Mouse (Mus musculus): ENCODE measurements around the gene Pias4. TPM values are rescaled to one million over a fixed set of nuclear protein-coding genes. Genes with fewer than 3 reads are reported as not detected.
"Not testable (repeated sequence)": the region's sequence is repeated elsewhere in the genome, so short reads cannot be mapped to it uniquely, and the experiment has no call there.

The Pias4 gene
- polyA plus RNA-seq, 1 experiment from 2014 or later, result 36.1 TPM

- ATAC-seq (replicated peaks; ENCODE audit: insufficient number of reproducible peaks, low FRiP score, low TSS enrichment, low read depth) (no peak), DNase-seq (ENCODE audit: low spot score) (no peak)
- no peak overlapping the region for H3K27ac ChIP-seq (replicated peaks; ENCODE audit: low read depth, low read length)
- no peak overlapping the region for H3K4me2 ChIP-seq (ENCODE audit: low read depth, low read length)
- no peak overlapping the region for H3K9ac ChIP-seq (replicated peaks; ENCODE audit: low read length)
- H3K36me3 ChIP-seq (replicated peaks; ENCODE audit: control insufficient read depth, insufficient read depth, low read depth, low read length), result peaks cover 40% of the 10 kb centered on the region
- H3K9me3 ChIP-seq (replicated peaks; ENCODE audit: control insufficient read depth, low read length), result no peaks in the 10 kb centered on the region
- H3K27me3 ChIP-seq (ENCODE audit: control insufficient read depth, insufficient read depth, low read length), result no peaks in the 10 kb centered on the region
- H3K4me3 ChIP-seq (ENCODE audit: low read depth, low read length), result no peak overlapping the region
- 93% methylated on average over 32 of the region's 32 CpGs for WGBS
- peaks cover 7% of the 10 kb centered on the region for H3K4me1 ChIP-seq (ENCODE audit: control insufficient read depth, insufficient read depth, low read length)
Observed at GRCm38 (mm10) chr10:81179451-81180342, 12.0 kb upstream of the Pias4 start.

- H3K9ac ChIP-seq (replicated peaks; ENCODE audit: low read length), result no peak overlapping the region; the same call in 1 of the 2 replicates
- no peak overlapping the region for H3K4me3 ChIP-seq (ENCODE audit: low read depth, low read length)
- no peak overlapping the region for H3K4me2 ChIP-seq (ENCODE audit: low read depth, low read length)
- peaks cover 7% of the 10 kb centered on the region for H3K4me1 ChIP-seq (ENCODE audit: control insufficient read depth, insufficient read depth, low read length)
- DNase-seq (ENCODE audit: low spot score) (no peak), ATAC-seq (replicated peaks; ENCODE audit: insufficient number of reproducible peaks, low FRiP score, low TSS enrichment, low read depth) (no peak)
- H3K36me3 ChIP-seq (replicated peaks; ENCODE audit: control insufficient read depth, insufficient read depth, low read depth, low read length), result peaks cover 40% of the 10 kb centered on the region
- 94% methylated on average over 11 of the region's 11 CpGs for WGBS
- no peaks in the 10 kb centered on the region for H3K27me3 ChIP-seq (ENCODE audit: control insufficient read depth, insufficient read depth, low read length)
- no peak overlapping the region for H3K27ac ChIP-seq (replicated peaks; ENCODE audit: low read depth, low read length)
- H3K9me3 ChIP-seq (replicated peaks; ENCODE audit: control insufficient read depth, low read length), result no peaks in the 10 kb centered on the region
Observed at GRCm38 (mm10) chr10:81178927-81179326, 11.2 kb upstream of the Pias4 start.

- H3K27ac ChIP-seq (replicated peaks; ENCODE audit: low read depth, low read length), result no peak overlapping the region
- H3K36me3 ChIP-seq (replicated peaks; ENCODE audit: control insufficient read depth, insufficient read depth, low read depth, low read length), result peaks cover 40% of the 10 kb centered on the region
- no peaks in the 10 kb centered on the region for H3K9me3 ChIP-seq (replicated peaks; ENCODE audit: control insufficient read depth, low read length)
- 70% methylated on average over 14 of the region's 14 CpGs for WGBS
- DNase-seq (ENCODE audit: low spot score) (no peak), ATAC-seq (replicated peaks; ENCODE audit: insufficient number of reproducible peaks, low FRiP score, low TSS enrichment, low read depth) (no peak)
- H3K27me3 ChIP-seq (ENCODE audit: control insufficient read depth, insufficient read depth, low read length), result no peaks in the 10 kb centered on the region
- H3K4me2 ChIP-seq (ENCODE audit: low read depth, low read length), result peak overlapping the region; percentile 89
- H3K9ac ChIP-seq (replicated peaks; ENCODE audit: low read length), result peak overlapping the region; percentile 90
- peaks cover 2% of the 10 kb centered on the region; the same call in 1 of the 2 replicates for H3K4me1 ChIP-seq (ENCODE audit: control insufficient read depth, insufficient read depth, low read length)
- H3K4me3 ChIP-seq (ENCODE audit: low read depth, low read length), result peak overlapping the region; percentile 83
Observed at GRCm38 (mm10) chr10:81177958-81178712, 10.4 kb upstream of the Pias4 start.

- H3K4me2 ChIP-seq (ENCODE audit: low read depth, low read length), result peak overlapping the region; percentile 89
- H3K27ac ChIP-seq (replicated peaks; ENCODE audit: low read depth, low read length), result peak overlapping the region; percentile 75
- ATAC-seq (replicated peaks; ENCODE audit: insufficient number of reproducible peaks, low FRiP score, low TSS enrichment, low read depth) (no peak), DNase-seq (ENCODE audit: low spot score) (no peak)
- peaks cover 40% of the 10 kb centered on the region for H3K36me3 ChIP-seq (replicated peaks; ENCODE audit: control insufficient read depth, insufficient read depth, low read depth, low read length)
- H3K4me3 ChIP-seq (ENCODE audit: low read depth, low read length), result peak overlapping the region; percentile 83
- no peaks in the 10 kb centered on the region for H3K27me3 ChIP-seq (ENCODE audit: control insufficient read depth, insufficient read depth, low read length)
- peak overlapping the region; percentile 90 for H3K9ac ChIP-seq (replicated peaks; ENCODE audit: low read length)
- 15% methylated on average over 16 of the region's 16 CpGs for WGBS
- no peaks in the 10 kb centered on the region for H3K9me3 ChIP-seq (replicated peaks; ENCODE audit: control insufficient read depth, low read length)
- H3K4me1 ChIP-seq (ENCODE audit: control insufficient read depth, insufficient read depth, low read length), result peaks cover 2% of the 10 kb centered on the region; the same call in 1 of the 2 replicates
Observed at GRCm38 (mm10) chr10:81177491-81177925, 9.8 kb upstream of the Pias4 start.

GRCm38 (mm10) chr10:81176466-81177271 lies 8.9 kb upstream of the Pias4 start, which contains the start of gene Eef2:
Gene Eef2, plus strand, starts transcription at chr10:81176631.
- DNase-seq (ENCODE audit: low spot score), result peak; percentile 99
- H3K9me3 ChIP-seq (replicated peaks; ENCODE audit: control insufficient read depth, low read length), result no peaks in the 10 kb centered on the region
- H3K36me3 ChIP-seq (replicated peaks; ENCODE audit: control insufficient read depth, insufficient read depth, low read depth, low read length), result peaks cover 38% of the 10 kb centered on the region
- WGBS, result under 1% methylated on average over 77 of the region's 77 CpGs
- H3K27ac ChIP-seq (replicated peaks; ENCODE audit: low read depth, low read length), result peak within 1 kb of the TSS; percentile 75
- peak within 1 kb of the TSS; percentile 89 for H3K4me2 ChIP-seq (ENCODE audit: low read depth, low read length)
- H3K27me3 ChIP-seq (ENCODE audit: control insufficient read depth, insufficient read depth, low read length), result no peaks in the 10 kb centered on the region
- peaks cover 2% of the 10 kb centered on the region; the same call in 1 of the 2 replicates for H3K4me1 ChIP-seq (ENCODE audit: control insufficient read depth, insufficient read depth, low read length)
- H3K9ac ChIP-seq (replicated peaks; ENCODE audit: low read length), result peak within 1 kb of the TSS; percentile 90
- ATAC-seq (replicated peaks; ENCODE audit: insufficient number of reproducible peaks, low FRiP score, low TSS enrichment, low read depth), result peak; percentile 76
- H3K4me3 ChIP-seq (ENCODE audit: low read depth, low read length), result peak within 1 kb of the TSS; percentile 83

GRCm38 (mm10) chr10:81175936-81176465 lies 8.3 kb upstream of the Pias4 start:
- no peak for ATAC-seq (replicated peaks; ENCODE audit: insufficient number of reproducible peaks, low FRiP score, low TSS enrichment, low read depth)
- Histone ChIP-seq H3K9ac (replicated peaks; ENCODE audit: low read length) (peak overlapping the region; percentile 26; the same call in 1 of the 2 replicates), H3K27ac (replicated peaks; ENCODE audit: low read depth, low read length) (no peak overlapping the region), H3K27me3 (ENCODE audit: control insufficient read depth, insufficient read depth, low read length) (no peaks in the 10 kb centered on the region), H3K4me1 (ENCODE audit: control insufficient read depth, insufficient read depth, low read length) (peaks cover 2% of the 10 kb centered on the region; the same call in 1 of the 2 replicates), H3K9me3 (replicated peaks; ENCODE audit: control insufficient read depth, low read length) (no peaks in the 10 kb centered on the region), H3K36me3 (replicated peaks; ENCODE audit: control insufficient read depth, insufficient read depth, low read depth, low read length) (peaks cover 31% of the 10 kb centered on the region), H3K4me2 (ENCODE audit: low read depth, low read length) (peak overlapping the region; percentile 39), H3K4me3 (ENCODE audit: low read depth, low read length) (peak overlapping the region; percentile 83)
- no peak for DNase-seq (ENCODE audit: low spot score)
- 8% methylated on average over 13 of the region's 13 CpGs for WGBS

GRCm38 (mm10) chr10:81175345-81175701 lies 7.6 kb upstream of the Pias4 start:
- ATAC-seq (replicated peaks; ENCODE audit: insufficient number of reproducible peaks, low FRiP score, low TSS enrichment, low read depth); H3K9ac ChIP-seq (replicated peaks; ENCODE audit: low read length); H3K4me1 ChIP-seq (ENCODE audit: control insufficient read depth, insufficient read depth, low read length); H3K9me3 ChIP-seq (replicated peaks; ENCODE audit: control insufficient read depth, low read length); H3K4me3 ChIP-seq (ENCODE audit: low read depth, low read length); H3K4me2 ChIP-seq (ENCODE audit: low read depth, low read length); H3K27me3 ChIP-seq (ENCODE audit: control insufficient read depth, insufficient read depth, low read length): not testable (repeated sequence)
- Histone ChIP-seq H3K27ac (replicated peaks; ENCODE audit: low read depth, low read length) (peak overlapping the region; percentile 1; the same call in 1 of the 2 replicates), H3K36me3 (replicated peaks; ENCODE audit: control insufficient read depth, insufficient read depth, low read depth, low read length) (peaks cover 25% of the 10 kb centered on the region)
- WGBS, result 9% methylated on average over 4 of the region's 4 CpGs
- DNase-seq (ENCODE audit: low spot score), result peak; percentile 19

Data from embryonic facial prominence, embryonic 11.5 days (tissue).